Mouse (Mus musculus) myocyte (in vitro differentiated cells): ENCODE results near the gene Gm6904. TPM values are rescaled to one million over a fixed set of nuclear protein-coding genes. Genes with fewer than 3 reads are reported as not detected.

Source experiments
- H3K27me3 ChIP-seq: one replicate; pipeline ENCODE4 v1.6.1; 2011; ENCODE audit not compliant: control insufficient read depth, insufficient read depth, insufficient read length
- H3K36me3 ChIP-seq: one replicate; pipeline ENCODE4 v1.6.1; 2011; ENCODE audit not compliant: control insufficient read depth, insufficient read depth
- H3K4me2 ChIP-seq: one replicate; pipeline ENCODE4 v1.6.1; 2011; ENCODE audit warnings: low read depth, control low read depth
- H3K4me3 ChIP-seq: one replicate; pipeline ENCODE4 v1.5.1; 2011; ENCODE audit warnings: mild to moderate bottlenecking, control low read depth, moderate library complexity
- H3K79me2 ChIP-seq: one replicate; pipeline ENCODE4 v1.6.1; 2011; ENCODE audit not compliant: control insufficient read depth, insufficient read depth
- H3ac ChIP-seq: one replicate; pipeline ENCODE4 v1.6.1; 2011; ENCODE audit not compliant: control insufficient read depth, insufficient read length
- CEBPB ChIP-seq: IDR thresholded peaks from 2 replicates; pipeline ENCODE4 v1.6.1; 2011; ENCODE audit warnings: mild to moderate bottlenecking, moderate library complexity; ENCODE audit not compliant: poor library complexity, insufficient read depth, severe bottlenecking
- E2F4 ChIP-seq: IDR thresholded peaks from one replicate; pipeline ENCODE4 v1.6.1; 2011; ENCODE audit warnings: mild to moderate bottlenecking, control low read depth, moderate library complexity; ENCODE audit not compliant: insufficient read depth
- MAX ChIP-seq: IDR thresholded peaks from one replicate; pipeline ENCODE4 v1.6.1; 2011; ENCODE audit warnings: low read depth, mild to moderate bottlenecking, control low read depth
- MYOD1 ChIP-seq, 3 experiments: IDR thresholded peaks; one replicate each; pipeline ENCODE4 v1.6.1; 2011; ENCODE audit warnings: control low read depth in 2 of 3, low read depth in 2 of 3, mild to moderate bottlenecking in 2 of 3, moderate library complexity in 1 of 3; ENCODE audit not compliant: insufficient read length in 2 of 3, control insufficient read depth in 1 of 3
- MYOG ChIP-seq, 3 experiments: IDR thresholded peaks; one replicate each; pipeline ENCODE4 v1.6.1; 2011; ENCODE audit warnings: control low read depth in 2 of 3, low read depth in 2 of 3, mild to moderate bottlenecking in 2 of 3; ENCODE audit not compliant: insufficient read length in 2 of 3, control insufficient read depth in 1 of 3, insufficient read depth in 1 of 3
- POLR2A ChIP-seq: IDR thresholded peaks from one replicate; pipeline ENCODE4 v1.6.1; 2011; ENCODE audit warnings: low read depth, mild to moderate bottlenecking, control low read depth, moderate library complexity; ENCODE audit not compliant: insufficient read length
- POLR2AphosphoS2 ChIP-seq: IDR thresholded peaks from one replicate; pipeline ENCODE4 v1.6.1; 2011; ENCODE audit warnings: low read depth, control low read depth; ENCODE audit not compliant: insufficient read length
- REST ChIP-seq: IDR thresholded peaks from one replicate; pipeline ENCODE4 v1.6.1; 2011; ENCODE audit warnings: mild to moderate bottlenecking, control low read depth, moderate library complexity; ENCODE audit not compliant: insufficient read depth, insufficient read length
- SRF ChIP-seq: IDR thresholded peaks from one replicate; pipeline ENCODE4 v1.6.1; 2011; ENCODE audit warnings: low read depth; ENCODE audit not compliant: control insufficient read depth, insufficient read length
- TCF12 ChIP-seq: IDR thresholded peaks from one replicate; pipeline ENCODE4 v1.6.1; 2011; ENCODE audit warnings: mild to moderate bottlenecking, control low read depth; ENCODE audit not compliant: poor library complexity, insufficient read depth, severe bottlenecking
- TCF3 ChIP-seq: IDR thresholded peaks from one replicate; pipeline ENCODE4 v1.6.1; 2011; ENCODE audit warnings: low read depth, control low read depth; ENCODE audit not compliant: insufficient read length
- USF1 ChIP-seq: IDR thresholded peaks from one replicate; pipeline ENCODE4 v1.6.1; 2011; ENCODE audit warnings: low read depth, mild to moderate bottlenecking, control low read depth, moderate library complexity
- polyA plus RNA-seq: library from polyadenylated mRNA; unstranded; fragments of >200 nt; fragmentation: generic; extraction: Trizol; gene quantifications from one replicate; pipeline ENCODE4 v1.2.1, GENCODE M21; 2012; ENCODE audit warnings: missing spikeins

The Gm6904 gene
- polyA plus RNA-seq, 1 experiment: not detected

DNA sequence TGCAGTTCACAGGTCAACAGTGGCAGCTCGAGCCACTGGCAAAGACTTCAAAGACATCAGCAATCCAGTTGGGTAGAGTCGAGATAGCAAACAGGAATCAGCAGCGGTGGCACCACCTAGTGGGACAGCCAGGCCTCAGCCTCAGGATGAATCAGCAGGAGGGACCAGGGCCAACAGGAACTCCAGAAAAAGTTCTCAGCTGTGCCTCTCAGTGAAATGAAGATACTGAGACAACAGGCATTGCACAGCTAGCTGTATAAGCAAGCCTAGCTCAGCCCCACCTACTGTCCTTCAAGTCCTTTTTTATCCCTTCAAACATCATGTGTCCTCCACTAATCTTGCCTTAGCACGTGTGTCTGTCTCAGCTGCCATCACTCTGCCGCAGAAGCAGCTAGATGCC is 28.0 kb downstream of the Gm6904 start:
- Histone ChIP-seq H3K79me2 (no peaks in the 10 kb centered on the region), H3ac (no peak overlapping the region), H3K4me2 (no peak overlapping the region), H3K27me3 (no peaks in the 10 kb centered on the region), H3K36me3 (peaks cover 10% of the 10 kb centered on the region), H3K4me3 (no peak overlapping the region)
- TF ChIP-seq USF1: no peak
- TF ChIP-seq TCF12: no peak
- TF ChIP-seq CEBPB: no peak
- TF ChIP-seq REST: no peak
- no peak for TF ChIP-seq SRF
- TF ChIP-seq POLR2A: no peak
- no peak for TF ChIP-seq POLR2AphosphoS2
- TF ChIP-seq MYOG (IDR thresholded peaks at IDR 0.05; ENCODE audit: control insufficient read depth in 1 of 3, insufficient read depth in 1 of 3, insufficient read length in 2 of 3, low read depth in 2 of 3): peak in 2 of 3 experiments; percentile 11 to 87
- no peak for TF ChIP-seq TCF3
- no peak for TF ChIP-seq MAX
- no peak for TF ChIP-seq E2F4
- peak in 2 of 3 experiments; percentile 39 to 54 for TF ChIP-seq MYOD1 (IDR thresholded peaks at IDR 0.05; ENCODE audit: control insufficient read depth in 1 of 3, insufficient read length in 2 of 3, low read depth in 2 of 3)

DNA sequence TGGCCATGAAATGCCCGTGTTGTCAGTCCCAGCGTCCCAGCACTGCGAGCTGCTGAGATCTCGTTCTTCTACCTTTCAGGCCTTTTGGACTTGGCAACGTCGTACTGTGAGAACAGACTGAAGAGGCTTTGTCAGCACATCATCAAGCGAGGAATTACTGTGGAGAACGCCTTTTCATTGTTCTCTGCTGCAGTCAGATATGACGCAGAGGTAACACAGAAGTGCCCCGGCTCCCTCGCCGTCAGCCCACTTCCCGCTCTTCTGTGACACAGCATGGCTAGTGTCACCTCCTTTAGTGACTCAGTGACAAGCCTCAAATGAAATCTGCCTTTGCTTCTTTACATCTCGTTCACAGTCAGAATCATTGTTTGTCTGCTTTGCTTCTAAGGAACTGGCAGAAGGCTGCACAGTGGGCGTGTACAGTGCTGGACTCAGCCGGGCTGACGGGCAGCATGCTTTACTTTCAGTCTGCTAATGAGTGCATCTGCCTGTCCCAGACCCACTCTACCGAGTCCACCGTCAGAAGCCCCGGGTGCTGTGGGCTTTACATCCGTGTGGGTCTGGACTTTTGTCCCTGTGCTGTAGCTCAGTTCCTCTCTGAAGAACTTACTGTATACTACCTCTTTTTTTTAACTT is 29.6 kb downstream of the Gm6904 start:
- H3K27me3 ChIP-seq: no peaks in the 10 kb centered on the region
- peaks cover 10% of the 10 kb centered on the region for H3K36me3 ChIP-seq
- no peak for TF ChIP-seq REST
- TF ChIP-seq MYOD1 (IDR thresholded peaks at IDR 0.05; ENCODE audit: control insufficient read depth in 1 of 3, insufficient read length in 2 of 3, low read depth in 2 of 3): no peak
- no peak for TF ChIP-seq E2F4
- no peak for TF ChIP-seq TCF3
- no peak for TF ChIP-seq MAX
- no peak for TF ChIP-seq MYOG (IDR thresholded peaks at IDR 0.05; ENCODE audit: control insufficient read depth in 1 of 3, insufficient read depth in 1 of 3, insufficient read length in 2 of 3, low read depth in 2 of 3)
- no peak for TF ChIP-seq CEBPB
- TF ChIP-seq TCF12: no peak
- TF ChIP-seq POLR2AphosphoS2: no peak
- TF ChIP-seq POLR2A: no peak
- no peak for TF ChIP-seq USF1
- TF ChIP-seq SRF: no peak
- H3K4me2 ChIP-seq: no peak overlapping the region
- H3ac ChIP-seq: no peak overlapping the region
- H3K4me3 ChIP-seq: no peak overlapping the region
- no peaks in the 10 kb centered on the region for H3K79me2 ChIP-seq

DNA sequence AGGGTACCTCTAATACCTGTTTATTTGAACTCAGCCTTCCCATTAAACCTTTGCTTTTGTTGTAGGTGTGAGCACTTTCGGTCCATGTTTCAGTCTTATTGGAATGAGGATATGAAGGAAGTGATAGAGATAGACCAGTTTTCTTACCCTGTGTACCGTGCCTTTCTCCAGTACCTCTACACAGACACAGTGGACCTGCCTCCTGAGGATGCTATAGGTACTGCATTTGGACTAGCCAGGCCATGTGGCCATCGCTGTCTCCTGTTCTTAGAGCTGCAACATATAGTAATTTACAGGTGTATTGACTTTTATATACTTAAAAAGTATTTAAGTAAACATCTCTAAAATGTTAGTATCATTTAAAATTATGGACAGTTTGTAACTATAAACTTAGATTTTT is 30.2 kb downstream of the Gm6904 start:
- Histone ChIP-seq H3K4me2 (no peak overlapping the region), H3ac (no peak overlapping the region), H3K36me3 (peaks cover 10% of the 10 kb centered on the region), H3K27me3 (no peaks in the 10 kb centered on the region), H3K79me2 (no peaks in the 10 kb centered on the region), H3K4me3 (no peak overlapping the region)
- TF ChIP-seq SRF: no peak
- no peak for TF ChIP-seq USF1
- no peak for TF ChIP-seq MYOD1 (IDR thresholded peaks at IDR 0.05; ENCODE audit: control insufficient read depth in 1 of 3, insufficient read length in 2 of 3, low read depth in 2 of 3)
- no peak for TF ChIP-seq TCF12
- no peak for TF ChIP-seq TCF3
- TF ChIP-seq E2F4: no peak
- no peak for TF ChIP-seq REST
- no peak for TF ChIP-seq POLR2A
- no peak for TF ChIP-seq MAX
- TF ChIP-seq MYOG (IDR thresholded peaks at IDR 0.05; ENCODE audit: control insufficient read depth in 1 of 3, insufficient read depth in 1 of 3, insufficient read length in 2 of 3, low read depth in 2 of 3): no peak

DNA sequence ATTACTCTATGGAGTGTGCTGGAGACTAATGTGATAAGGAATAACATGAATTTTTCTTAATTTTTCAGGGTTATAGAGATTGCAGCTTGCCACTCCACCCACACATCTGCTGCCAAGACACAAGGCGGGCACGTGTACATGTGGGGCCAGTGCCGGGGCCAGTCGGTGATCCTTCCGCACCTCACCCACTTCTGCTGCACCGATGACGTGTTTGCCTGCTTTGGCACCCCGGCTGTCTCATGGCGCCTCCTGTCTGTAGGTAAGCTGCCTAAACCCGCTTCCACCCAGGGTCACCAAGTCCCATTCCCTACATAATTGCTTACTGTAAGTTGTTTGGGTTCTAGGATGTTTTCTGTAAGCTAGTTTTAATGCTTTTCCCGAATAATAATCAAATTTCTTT is 33.8 kb downstream of the Gm6904 start:
- Histone ChIP-seq H3K4me3 (no peak overlapping the region), H3K27me3 (no peaks in the 10 kb centered on the region), H3K79me2 (no peaks in the 10 kb centered on the region), H3ac (no peak overlapping the region), H3K4me2 (no peak overlapping the region), H3K36me3 (peaks cover 19% of the 10 kb centered on the region)
- TF ChIP-seq REST (no peak), E2F4 (no peak), MAX (no peak), TCF12 (no peak), CEBPB (no peak)

- H3K4me2 ChIP-seq: no peak overlapping the region
- peaks cover 27% of the 10 kb centered on the region for H3K36me3 ChIP-seq
- no peaks in the 10 kb centered on the region for H3K79me2 ChIP-seq
- no peaks in the 10 kb centered on the region for H3K27me3 ChIP-seq
- H3K4me3 ChIP-seq: no peak overlapping the region
- no peak for TF ChIP-seq MYOD1 (IDR thresholded peaks at IDR 0.05; ENCODE audit: control insufficient read depth in 1 of 3, insufficient read length in 2 of 3, low read depth in 2 of 3)
- TF ChIP-seq USF1: no peak
- no peak for TF ChIP-seq TCF3
- TF ChIP-seq TCF12: no peak
- TF ChIP-seq REST: no peak
- TF ChIP-seq POLR2AphosphoS2: no peak
- TF ChIP-seq POLR2A: no peak
- no peak for TF ChIP-seq MYOG (IDR thresholded peaks at IDR 0.05; ENCODE audit: control insufficient read depth in 1 of 3, insufficient read depth in 1 of 3, insufficient read length in 2 of 3, low read depth in 2 of 3)
- no peak for TF ChIP-seq SRF
- TF ChIP-seq CEBPB: no peak
- TF ChIP-seq MAX: no peak
- TF ChIP-seq E2F4: no peak
- no peak overlapping the region for H3ac ChIP-seq
Observed at GRCm38 (mm10) chr14:59219241-59219640, 40.8 kb downstream of the Gm6904 start.
